Mouse (Mus musculus) adrenal gland, postnatal 14 days (tissue): ENCODE data around the gene Gch1. TPM values are rescaled to one million over a fixed set of nuclear protein-coding genes. Genes with fewer than 3 reads are reported as not detected.
"Not testable (repeated sequence)": the region's sequence is repeated elsewhere in the genome, so short reads cannot be mapped to it uniquely, and the experiment has no call there.

Experiments used
- DNase-seq: peaks from one replicate; pipeline ENCODE4 v3.0.0; 2021; ENCODE audit warnings: mixed read lengths
- total RNA-seq: library from RNA; stranded (reverse); gene quantifications from 2 replicates; pipeline ENCODE4 v1.2.3, GENCODE M21; 2021

Gene Gch1
- total RNA-seq, 1 experiment from 2014 or later, result 51.3 TPM

GRCm38 (mm10) chr14:47165117-47165516 is 24.1 kb downstream of the Gch1 start:
- DNase-seq, result no peak

DNA sequence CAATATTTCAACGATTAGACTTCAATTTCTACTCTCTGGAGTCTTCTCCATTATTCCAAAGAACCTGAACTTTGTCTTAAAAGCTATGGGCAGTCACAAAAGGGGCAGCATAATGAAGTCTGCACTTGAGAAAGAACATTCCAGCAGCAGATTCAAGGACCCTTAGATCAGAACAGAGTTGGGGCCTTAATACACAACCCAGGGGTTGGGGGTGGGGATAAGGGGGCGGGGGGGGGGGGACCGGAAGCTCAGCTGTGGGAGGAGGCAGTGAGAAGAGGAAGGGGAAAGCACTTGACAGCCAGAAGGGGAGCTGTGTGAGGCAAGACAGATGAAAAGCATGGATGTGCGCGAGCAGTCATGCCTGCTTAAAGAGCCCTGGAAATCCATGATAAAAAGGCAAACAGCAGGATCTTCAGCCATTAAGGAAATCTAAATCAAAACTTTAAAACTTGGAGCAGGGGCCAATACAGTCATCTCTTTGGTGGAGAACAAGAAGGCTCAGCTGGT is 27.2 kb downstream of the Gch1 start:
- no peak for DNase-seq

DNA sequence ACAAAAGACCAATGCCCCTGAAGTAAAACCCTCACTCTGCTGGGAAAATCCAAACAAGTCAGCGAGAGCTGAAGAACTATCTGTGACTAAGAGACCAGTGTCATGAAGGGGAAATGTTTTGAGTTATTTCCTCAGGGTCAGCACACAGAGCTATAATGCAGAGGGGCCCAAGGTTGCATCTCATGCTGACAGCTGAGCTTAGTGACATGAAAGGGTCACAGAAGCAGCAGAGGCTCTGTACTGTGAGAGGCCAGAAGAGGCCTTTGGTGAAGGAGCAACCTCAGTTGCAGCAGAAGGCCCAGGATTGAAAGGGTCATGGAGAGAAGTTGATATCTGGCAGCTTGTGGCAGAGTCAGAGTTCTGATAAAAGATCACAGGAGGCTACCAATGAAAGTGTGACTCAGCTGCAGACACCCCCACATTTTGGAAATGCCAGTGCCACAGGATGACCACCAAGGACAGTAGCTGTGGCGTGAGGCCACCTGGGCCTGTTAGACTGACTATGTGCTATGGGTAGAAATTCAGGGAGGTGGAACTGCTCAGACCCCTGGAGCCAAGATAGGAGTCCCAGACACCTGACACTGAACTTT is 29.1 kb downstream of the Gch1 start:
- peak; percentile 68 for DNase-seq

DNA sequence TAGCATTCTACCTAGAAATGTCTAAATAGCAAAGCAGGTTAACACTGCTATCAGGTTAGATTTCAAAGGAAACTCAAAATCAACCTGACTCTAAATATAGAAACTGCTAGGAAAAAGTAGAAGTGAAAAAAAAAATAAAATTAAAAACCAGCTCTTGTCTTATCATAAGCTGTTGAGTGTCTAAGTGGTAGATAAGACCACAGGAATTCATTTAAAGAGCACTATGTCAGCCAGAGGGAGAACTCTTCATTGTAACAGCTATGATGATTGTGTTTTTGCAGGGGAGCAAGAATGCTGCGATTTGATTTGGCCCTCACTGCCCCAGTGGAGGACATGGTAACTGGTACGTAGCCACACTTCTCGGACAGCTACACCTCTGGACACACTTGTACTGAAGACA is 34.9 kb downstream of the Gch1 start:
- DNase-seq, result no peak

DNA sequence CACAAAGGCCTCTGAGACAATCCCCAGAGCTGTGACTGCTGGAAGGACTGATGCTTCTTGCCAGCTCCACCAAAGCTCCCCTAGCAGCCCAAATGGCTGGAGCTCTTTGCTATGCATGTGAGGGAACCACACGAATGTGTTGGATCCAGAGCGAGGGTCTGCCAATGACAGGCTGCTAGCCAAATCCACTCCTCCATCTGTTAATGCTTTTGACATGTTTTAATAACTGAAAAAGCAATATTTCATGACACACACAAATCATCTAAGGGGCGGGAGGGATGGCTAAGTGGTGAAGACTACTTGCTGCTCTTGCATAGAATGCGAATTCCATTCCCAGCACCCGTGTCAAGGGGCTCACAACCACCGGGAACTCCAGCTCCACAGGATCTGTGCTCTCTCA is 37.9 kb downstream of the Gch1 start:
- DNase-seq, result no peak

DNA sequence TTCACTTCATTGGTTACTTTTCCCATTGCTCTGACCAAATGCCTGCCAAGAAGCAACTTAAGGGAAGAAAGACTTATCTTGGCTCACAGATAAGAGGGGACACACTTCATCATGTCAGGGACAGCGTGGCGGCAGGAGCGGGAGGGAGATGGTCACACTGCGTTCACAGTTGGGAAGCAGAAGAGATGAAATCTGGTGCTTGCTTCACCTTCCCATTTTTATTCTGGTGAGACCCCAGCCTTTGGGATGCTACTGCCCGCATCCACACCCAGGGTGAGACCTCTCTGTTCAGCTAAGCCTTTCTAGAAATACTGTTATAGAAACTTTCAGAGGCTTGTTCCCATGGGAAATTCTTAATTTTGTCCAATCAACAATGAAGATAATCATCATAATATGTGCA is 44.9 kb downstream of the Gch1 start:
- no peak for DNase-seq

- no peak for DNase-seq
Measured at GRCm38 (mm10) chr14:47138853-47139252, 50.4 kb downstream of the Gch1 start.

DNA sequence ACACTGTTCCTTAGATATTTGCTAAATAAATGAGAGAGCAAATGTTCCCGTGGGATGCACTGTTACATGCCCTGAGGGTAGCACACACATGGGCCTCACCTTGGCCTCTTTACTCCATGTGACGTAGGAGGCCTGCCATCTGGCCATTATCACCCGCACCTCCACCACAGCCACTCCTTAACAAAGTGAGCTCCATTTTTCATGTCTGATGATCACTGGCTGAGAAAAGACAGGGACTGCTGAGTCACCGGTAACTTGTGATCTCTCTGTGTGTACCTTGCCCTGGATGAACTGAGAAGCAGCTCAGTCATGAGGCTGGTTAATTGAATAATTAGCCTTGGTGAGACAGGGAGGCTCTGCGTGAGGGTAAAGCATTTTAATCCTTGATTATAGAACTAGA is 52.6 kb downstream of the Gch1 start:
- DNase-seq, result peak; percentile 39

GRCm38 (mm10) chr14:47133948-47134347 is 55.3 kb downstream of the Gch1 start:
- DNase-seq, result peak; percentile 45

GRCm38 (mm10) chr14:47127987-47128386 is 61.2 kb downstream of the Gch1 start:
- no peak for DNase-seq

DNA sequence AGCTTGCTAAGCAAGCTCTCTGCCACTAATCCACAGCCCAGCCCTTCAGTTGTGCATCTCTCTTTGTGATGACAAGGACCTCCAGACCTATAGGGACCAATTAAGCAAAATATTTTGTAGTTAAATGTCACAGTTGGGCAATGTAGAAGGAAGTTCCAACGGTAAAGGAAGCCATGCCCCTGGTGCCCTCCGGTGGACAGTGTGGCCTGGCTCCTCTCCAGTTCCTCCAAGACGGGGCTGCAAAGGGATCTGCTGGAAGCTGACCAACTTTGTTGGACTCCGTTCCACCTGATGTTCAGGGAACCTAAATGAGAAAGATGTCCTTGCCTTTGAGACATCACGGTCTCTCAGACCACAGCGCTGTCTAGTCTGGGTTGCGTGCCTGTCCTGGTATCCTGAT is 71.7 kb downstream of the Gch1 start:
- DNase-seq, result no peak

GRCm38 (mm10) chr14:47116062-47116762 is 73.0 kb downstream of the Gch1 start:
- peak; percentile 45 for DNase-seq

DNA sequence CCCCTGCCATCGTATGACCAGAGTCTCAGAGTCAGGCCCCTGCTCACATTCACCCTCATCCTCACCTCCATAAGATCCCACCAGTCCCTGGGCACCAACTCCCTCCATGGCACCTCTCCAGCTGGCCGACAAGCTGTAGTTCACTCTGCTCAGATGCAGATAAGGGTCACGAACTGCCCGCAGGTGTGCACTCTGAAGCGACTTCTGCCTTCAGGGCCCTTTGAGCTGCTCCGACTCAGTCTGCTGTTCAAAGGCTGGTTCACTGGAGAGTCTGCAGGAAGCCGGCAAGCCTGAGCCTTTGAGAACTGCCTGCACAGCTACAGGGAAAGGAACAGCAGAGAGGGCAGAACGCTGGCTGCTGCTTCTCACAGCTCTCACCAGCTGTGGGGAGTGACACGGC is 74.1 kb downstream of the Gch1 start:
- no peak for DNase-seq

DNA sequence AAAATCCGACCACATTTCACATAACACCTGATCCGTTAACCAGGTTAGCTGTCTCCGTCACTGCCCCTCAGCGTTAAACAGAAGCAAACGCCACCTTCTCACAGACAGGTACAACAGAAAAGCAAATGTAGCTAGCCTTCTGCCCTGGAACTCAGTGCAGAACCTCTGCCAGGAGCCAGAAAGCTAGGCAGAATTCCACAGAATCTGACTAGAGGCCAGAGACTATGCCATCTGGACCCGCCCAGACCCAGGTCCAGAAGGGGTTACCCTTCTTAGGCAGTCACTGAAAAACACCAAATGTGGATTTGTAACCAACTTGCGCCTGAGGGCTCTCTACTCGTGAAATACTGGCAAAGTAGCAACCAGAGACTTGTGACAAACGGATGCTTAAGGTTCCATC is 77.9 kb downstream of the Gch1 start:
- DNase-seq, result no peak

DNA sequence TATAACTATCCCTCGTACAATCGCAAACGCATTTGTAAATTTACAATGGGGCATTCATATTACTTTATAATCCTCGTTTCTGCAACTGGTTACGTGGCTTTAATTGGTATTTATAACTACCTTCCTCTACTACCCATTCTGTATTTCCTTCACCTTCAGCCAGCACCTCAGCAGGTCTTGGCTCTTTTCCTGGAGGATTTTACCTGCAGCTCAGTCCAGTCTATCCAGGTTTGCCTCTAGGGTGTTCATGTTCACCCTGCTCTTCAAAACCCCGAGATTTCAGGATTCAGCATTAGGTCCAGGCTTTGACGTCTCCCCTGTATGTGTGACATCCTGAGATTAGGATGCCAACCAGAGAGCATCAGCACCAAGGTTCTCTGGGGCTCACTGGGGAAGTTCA is 78.8 kb downstream of the Gch1 start:
- DNase-seq, result not testable (repeated sequence)

- DNase-seq, result no peak
Measured at GRCm38 (mm10) chr14:47107461-47107860, 81.8 kb downstream of the Gch1 start.

GRCm38 (mm10) chr14:47105755-47106154 is 83.5 kb downstream of the Gch1 start:
- no peak for DNase-seq

DNA sequence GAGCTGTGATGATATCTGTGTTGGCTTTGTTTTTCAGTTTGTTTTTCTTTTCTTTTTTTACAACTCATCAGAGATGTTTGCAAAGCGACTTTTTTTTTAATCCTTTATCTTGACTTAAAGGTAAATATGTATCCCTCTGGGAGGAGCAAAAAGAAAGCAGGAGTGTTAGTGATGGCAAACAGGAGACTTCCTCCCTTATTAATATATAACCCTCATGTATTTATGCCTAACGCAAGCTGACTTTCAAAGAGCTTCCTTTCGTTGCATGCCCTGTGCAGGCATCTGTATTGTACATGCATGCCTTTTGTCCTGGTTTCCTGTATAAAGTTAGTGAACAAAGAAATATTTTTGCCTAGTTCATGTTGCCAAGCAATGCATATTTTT is 84.0 kb downstream of the Gch1 start:
- no peak for DNase-seq

DNA sequence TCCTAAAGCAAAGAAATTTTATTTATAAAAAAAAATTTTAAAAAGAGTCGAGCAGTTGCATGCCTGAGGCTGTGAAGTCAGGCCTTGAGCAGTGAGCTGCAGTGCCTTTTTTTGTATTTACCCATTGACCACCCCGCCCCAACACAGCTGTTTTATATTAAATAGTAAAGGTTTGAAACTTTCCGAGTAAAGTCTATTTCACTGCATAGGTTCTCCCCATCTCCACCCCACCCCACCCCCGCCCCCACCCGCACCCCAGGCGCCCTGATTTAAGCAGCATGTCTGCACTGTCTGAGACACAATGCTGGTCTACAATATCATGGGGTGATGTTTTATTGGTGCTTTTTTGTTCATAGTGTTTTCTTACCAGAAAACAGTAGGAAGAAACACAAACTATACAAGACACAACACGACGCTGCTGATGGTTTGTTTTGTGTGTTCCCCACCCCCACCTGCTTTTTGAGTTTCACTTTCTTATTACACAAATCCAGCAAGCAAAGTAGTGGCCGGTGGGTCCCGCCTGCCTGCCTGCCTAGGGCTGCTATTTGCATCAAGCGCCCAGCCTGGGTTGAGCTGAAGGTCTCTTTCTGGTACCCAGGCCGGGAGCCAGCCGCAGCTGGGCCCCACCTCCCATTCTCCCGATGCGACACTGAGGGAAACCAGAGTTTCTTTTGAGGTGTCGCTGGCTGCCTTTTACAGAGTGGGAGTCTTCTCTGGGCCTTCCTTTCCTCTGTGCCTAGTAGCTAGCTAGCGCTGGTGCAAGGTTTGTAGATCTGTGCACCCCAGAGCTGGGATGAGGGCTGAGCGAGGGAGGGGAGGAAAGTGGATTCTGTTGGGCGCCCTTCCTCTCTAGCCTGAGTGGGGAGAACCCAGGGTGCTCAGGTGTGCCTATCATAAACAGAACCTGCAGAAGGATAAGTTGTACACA is 84.7 kb downstream of the Gch1 start:
- peak; percentile 29 for DNase-seq
